Mouse (Mus musculus): ENCODE data around the gene Tspan18.

The Tspan18 gene

DNA sequence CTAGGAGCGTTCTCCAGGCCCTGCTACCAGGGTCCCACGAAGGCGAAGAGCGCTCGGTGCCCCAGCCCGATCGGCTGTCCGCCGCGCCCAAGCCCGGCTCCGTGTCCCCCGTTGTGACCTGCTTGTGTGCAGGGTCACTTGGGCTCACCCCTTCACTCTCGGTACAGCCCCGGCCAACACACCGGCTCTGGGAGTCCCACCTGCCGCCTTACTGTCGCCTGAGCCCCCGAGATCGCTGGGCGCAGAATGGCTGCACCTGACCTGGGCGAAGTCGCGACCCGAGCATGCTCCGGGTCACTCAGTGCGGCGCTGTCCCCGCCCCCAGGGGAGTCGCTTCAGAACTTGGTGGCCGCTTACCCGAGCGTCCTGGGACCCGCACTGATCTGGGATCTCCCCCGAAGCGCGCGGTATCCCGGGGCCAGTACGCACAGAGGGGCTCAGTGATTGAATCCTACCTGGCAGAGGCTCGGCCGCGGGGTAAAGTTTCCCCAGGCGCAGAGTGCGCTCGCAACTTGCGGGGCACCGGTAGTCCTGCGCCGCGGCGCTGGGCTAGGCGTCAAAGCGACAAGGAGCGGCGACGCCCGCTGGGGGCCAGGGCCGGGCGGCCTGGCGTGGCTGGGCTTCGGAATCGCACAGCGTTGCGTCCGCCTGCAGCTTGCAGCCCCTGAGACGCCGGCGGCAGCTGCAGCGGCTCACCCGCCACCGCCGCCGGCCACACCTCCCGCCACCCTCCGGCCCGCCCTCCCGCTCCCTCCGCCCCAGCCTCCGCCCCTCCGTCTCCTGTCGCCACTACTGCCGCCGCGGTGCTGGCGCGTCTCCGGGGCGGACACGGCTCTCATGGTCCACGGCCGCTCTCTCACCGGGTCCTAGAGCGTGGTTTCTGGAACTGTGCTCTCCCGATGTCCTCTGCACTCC lies at the start of gene Tspan18:
Gene Tspan18 (minus strand): TSS at position 689 of the 915 bp plus-strand sequence.
- peak; percentile 69 for DNase-seq

DNA sequence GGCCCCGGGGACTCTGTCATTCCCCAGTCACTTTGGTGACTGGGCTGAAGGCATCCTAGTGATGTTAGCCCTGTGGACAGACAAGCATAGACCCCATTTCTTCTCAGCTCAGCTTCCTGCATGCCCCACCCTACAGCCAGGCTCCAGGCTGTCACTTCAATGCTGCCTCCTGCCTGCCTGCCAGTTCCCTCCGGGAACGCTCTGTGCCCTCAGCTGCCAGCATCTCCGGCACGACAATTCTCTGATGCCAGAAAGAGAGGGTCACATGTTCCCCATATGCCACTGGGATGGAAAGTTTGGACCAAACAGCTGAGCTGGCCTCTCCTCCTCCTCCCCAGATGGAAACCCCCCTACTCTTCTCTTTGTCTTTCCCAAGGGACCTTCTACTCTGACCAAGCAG lies 49.5 kb upstream of the Tspan18 start:
- DNase-seq: peak; percentile 54

DNA sequence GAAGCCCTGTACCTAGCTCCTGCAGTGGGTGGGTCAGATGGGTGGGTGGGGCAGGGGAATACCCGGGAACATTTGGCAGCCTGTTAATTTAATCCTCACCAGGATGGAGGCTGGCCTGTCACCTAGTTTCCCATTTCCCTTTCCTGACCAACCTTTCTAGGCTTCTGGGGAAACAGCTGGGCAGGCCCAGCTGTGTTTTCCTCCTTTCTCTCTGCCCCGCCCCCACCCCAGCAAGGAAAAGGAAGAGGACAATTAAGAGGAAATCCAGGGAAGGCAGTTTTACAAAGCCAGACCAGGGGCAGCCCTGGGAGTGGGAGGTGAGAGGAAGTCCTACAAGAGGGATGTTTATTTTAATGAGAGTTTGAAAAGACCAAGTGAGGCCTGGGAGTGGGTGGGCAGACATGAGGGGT lies 46.4 kb upstream of the Tspan18 start:
- no peak for DNase-seq

DNA sequence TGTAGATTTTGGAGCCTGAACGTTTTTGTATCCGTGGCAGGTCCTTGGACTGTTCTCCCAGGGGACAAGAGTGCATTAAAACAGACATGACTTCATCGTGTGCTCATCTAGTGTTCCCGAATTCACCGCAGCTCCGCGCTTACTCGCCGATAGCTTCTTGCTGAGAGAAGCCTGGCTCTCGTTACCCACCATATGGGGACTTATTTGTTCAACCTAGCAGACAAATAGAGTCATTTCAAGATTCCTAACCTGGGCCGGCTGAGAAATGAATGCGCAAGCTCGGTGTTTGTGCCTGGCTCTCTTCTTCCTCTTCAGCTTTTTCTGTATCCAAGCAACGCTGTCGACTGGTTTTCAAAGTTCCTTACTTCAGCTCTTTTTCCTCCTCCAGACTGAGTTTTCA lies 43.5 kb upstream of the Tspan18 start:
- DNase-seq: peak; percentile 62

DNA sequence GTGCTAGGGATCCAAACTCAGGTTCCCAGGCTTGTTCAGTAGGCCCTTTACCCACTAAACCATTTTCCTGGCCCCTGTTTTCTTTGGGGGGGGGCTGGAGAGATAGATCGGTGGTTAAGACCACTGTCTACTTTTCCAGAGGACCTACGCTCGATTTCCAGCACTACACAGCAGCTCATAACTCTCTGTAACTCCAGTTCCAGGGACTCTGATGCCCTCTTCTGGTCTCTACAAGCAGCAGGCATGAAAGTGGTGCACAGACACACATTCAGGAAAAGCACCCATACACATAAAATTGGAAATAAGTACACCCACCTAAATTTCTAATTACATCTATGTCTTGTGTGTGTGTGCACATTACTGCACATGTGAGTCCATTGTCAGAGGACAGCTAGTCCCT lies 42.9 kb upstream of the Tspan18 start:
- DNase-seq: no peak

DNA sequence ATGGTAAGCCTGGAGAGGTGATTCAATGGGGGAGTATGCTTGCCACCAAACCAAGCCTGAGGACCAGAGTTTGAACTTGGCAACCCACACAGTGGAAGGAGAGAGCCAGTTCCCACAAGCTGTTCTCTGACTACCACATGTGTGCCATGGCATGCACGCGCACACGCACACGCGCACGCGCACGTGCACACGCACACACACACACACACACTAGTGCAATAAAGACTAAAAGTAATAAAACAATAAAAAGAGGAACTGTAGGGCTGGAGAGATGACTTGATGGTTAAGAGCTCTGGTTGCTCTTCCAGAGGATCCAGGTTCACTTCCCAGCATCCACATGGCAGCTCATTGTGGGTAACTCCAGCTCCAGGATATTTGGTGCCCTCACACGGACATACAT lies 38.6 kb upstream of the Tspan18 start:
- no peak for DNase-seq

DNA sequence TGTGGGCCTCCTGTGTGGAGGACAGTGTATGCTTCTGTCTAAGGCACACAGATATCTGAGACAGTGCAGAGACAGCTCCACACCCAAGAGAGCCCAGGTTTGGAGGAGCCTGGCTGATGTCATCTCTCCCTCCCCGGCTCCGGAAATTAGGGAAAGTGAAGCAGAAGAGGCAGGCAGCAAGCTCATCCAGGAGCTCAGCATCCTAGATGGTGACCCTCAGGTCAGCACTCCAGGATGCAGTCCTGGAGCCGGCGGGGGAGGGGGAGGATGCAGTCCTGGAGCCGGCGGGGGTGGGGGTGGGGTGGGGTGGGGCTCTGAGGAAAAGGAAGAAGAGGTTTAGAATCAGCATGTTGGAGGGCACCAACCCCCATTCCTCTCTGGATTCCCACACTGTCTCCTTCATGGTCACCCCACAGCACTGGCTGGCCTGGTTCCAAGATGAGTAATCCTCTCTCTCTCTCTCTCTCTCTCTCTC lies 37.8 kb upstream of the Tspan18 start:
- no peak for DNase-seq

DNA sequence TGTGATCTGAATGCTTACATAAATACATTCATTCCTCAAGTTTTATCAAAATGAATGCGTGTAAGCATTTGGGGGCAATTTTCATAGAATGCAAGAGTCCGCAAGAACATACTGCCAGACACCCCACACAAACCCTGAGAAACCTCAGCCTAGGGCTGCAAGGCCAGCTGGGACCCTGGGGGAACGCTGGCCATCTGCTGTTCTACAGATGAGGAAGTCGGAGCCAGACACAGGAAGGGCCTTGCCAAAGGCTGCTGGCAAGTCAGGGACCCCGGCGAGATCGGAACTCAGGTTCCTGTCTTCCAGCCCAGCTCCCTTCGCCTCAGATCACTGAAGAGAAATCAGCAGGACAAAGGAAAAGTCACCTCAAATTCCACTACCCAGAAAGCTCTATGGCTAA lies 34.6 kb upstream of the Tspan18 start:
- DNase-seq: no peak

DNA sequence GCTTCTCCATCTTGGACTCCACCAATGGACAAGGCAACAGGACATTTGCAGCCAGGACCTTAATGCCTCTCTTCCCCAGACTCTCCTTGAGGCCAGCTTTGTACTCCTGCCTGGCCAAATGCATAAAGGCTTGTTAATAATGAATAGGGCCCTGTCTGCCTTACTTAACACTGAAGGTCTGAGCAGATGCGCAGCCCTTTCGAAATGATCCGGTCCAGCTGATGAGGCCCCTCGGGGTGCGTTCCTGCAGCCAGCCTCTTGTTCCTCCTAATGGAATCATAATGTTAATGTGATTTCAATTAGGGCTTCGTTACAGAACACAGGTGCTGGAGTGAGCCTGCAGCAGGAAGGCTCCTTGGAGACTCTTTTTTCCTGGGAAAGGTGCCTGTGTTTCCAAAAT lies 33.7 kb upstream of the Tspan18 start:
- no peak for DNase-seq

DNA sequence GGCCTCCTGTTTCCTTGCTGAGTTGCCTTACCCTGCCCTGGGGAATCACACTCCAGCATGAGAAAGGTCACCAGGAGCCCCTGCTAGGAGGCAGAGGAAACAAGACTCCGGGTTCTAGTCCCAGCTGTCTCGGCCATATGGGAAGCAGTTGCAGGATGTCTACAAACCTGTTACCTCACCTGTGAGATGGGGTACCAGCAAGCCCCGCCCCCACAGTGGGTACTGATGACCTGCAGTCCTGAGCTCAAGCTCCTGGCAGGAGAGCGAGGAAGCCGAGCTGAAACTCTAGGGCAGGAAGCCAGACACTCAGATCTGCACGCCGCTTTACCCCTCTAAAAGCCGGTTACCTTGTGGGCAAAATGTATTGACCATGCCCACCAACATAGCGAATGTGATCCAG lies 31.1 kb upstream of the Tspan18 start:
- DNase-seq: peak; percentile 85

DNA sequence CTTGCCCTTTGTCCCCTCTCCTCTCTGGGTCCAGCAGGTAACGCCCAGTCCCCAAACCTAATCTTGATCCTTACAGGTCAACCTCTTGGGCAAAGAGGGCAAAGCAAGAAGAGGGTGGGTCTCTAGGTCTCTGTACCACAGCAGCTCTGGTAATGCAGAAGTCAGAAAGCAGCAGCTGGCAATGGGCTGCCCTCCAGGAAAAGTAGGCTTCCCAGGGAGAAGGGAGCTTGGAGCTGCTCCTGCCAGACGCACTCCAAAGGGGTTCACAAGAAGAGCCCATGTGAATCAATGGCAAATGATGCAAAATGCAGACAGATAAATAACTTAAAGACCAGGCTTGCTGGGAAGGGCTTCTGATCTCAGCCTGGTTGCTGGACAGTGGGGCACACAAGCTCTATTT lies 30.6 kb upstream of the Tspan18 start:
- DNase-seq: no peak

DNA sequence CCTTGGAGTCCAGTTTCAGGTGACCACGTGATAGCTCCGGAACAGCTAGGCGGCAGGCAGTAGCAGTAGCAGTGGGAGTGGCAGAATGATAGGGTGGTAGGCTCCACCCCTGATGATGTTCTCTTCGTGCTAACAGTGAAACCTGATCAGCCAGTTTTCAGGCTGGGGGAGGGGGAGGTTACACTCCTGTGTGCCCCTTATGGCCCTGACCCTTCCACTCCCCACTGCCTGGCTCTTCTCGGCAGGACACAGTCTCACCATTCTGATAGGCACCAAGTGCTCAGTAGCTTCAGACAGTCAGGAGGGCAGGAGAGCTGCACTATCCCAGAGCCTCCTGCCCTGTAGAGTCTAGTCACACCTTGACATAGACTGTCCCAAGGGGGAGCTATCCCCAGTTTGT lies 27.1 kb upstream of the Tspan18 start:
- no peak for DNase-seq

DNA sequence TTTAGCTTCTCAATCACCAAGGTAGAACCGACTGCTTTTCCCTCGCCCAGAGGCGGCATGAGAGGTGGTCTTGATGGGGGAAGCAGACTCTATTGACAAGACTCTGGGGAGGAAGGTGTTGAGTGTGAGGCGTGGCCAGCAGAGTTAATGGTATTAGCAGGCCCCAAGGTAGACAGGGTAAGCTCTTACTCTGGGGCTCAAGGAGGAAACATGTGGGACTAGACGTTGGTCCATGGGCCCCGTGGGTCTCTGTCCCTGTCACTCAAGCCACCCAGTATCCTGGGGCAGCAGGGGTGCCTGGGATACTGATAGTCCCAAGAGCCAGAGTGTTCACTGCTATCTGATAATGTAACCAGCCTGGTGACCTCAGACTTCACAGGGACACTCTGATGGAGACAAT lies 26.0 kb upstream of the Tspan18 start:
- no peak for DNase-seq

DNA sequence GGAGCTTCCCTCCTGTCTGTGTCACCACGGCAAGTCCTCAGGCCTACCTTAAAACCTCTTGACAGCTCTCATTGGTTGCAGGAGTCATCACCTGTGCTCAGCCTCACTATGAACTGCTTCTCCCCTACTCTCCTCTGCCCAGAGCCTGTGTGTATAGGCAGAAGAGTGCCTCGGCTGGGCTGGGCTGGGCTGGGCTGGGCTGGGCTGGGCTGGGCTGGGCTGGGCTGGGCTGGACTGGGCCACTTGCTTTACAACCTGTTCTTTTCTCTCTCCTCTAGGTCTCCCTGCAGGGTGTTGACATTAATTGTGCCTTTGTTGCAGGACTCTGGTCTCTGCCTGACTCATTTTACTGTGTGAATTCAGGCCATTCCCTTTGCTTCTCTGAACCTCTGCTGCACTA lies 23.1 kb upstream of the Tspan18 start:
- no peak for DNase-seq

DNA sequence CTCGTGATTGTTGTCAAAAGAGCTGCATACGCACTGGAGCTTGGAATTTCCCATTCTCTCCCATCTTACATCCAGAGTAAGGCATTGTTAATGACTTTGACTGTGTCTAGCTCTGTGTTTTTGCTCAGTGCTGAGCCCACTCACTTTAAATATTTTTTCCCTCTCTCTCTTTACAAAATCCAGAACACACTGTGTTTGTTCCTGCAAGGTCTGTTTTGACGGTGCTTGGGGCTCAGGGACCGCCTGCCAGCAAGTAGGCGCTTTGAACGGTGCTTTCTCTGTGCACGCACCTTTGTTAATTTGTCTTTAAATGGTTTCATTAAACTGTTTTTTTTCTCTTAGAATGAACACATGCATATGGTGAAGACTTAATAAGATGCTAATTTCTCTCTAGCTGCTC lies 21.5 kb upstream of the Tspan18 start:
- DNase-seq: no peak

DNA sequence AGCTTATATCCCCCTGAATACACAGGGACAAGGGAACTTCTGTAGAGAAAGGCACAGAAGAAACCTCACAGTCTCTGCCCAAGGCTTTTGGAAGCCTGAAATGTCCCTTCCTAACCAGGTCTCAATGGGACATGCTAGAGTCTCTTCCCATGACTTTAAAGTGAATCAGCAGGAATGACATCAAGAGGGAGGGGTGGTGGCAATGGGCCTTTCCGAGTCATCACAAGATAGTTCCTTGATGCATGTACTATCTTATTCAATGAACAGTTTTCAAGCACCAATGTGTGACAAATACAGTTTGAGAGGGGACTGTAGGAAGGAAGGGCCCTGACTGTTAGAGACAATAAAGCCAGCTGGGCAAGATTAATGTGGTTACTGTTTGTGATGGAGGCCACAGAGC lies 20.3 kb upstream of the Tspan18 start:
- no peak for DNase-seq

DNA sequence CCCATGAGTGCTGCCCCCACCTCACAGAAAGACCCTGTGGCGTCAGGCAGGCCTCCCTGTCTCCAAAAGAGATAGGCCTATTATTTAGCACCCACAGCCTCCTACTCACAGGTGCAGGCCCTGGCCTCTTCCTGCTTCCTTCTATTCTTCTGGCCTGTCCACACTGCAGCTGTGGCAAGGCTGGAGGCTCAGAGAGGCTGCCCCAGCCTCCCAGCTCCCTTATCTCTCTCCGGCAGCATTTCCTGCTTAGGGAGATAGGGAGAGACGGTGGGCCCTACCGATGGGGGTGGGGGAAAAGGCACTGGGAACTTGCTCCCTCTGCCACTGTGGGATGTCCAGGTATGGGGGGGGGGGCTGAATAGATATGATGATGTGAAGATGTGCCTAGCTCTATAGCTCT lies 19.4 kb upstream of the Tspan18 start:
- DNase-seq: no peak

DNA sequence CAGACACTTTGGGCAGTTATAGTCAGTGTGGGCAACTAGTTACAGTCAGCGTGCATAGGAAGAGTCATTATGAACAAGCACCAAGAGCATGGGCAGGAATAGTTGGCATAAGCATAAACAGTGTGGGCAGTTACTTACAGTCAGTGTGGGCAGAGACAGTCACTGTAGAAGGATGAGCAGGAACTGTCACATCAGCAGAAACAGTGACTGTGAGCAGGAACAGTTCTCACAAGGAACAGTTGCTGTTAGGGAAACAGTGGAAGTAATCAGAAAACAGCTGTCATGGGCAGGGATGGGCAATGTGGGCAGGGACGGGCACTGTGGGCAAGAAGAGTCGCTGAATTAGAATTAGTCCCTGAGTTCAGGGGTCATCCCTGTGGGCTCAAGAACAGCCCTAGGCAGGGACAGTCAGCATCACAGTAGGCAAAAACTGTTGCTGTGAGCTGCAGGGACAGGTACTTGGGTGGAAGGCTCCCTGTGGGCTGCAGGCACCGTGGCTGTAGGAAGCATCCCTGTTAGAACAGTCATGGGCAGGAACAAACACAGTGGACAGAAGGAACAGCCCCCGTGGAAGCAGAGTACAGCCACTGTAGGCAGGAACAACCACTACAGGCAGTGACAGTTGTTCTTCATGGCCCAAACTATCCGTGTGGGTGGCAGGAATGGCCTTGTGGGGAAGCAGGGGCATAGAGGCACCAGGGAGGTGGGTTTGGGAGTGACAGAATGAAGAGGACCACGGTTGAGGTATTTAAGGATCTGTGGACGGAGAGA lies 18.8 kb upstream of the Tspan18 start:
- no peak for DNase-seq

DNA sequence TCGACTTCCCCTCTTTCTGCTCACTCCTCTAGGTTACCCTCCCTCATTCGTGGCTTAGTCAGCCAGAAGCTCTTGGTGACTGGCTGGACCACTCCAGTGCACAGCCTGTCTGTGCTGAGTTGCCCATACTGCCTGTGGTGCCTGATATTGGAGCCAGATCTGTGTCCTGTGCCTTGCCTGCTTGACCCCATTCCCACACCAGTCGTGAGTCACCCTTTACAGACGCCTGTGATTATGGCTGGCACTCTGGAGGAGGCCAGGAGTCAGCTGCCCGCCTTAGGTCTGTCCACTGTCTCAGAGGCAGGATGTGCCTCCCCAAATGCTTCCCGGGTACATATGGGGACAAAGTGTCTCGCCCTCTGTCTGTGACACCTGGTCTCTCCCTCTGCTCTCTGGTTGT lies 17.0 kb upstream of the Tspan18 start:
- no peak for DNase-seq

DNA sequence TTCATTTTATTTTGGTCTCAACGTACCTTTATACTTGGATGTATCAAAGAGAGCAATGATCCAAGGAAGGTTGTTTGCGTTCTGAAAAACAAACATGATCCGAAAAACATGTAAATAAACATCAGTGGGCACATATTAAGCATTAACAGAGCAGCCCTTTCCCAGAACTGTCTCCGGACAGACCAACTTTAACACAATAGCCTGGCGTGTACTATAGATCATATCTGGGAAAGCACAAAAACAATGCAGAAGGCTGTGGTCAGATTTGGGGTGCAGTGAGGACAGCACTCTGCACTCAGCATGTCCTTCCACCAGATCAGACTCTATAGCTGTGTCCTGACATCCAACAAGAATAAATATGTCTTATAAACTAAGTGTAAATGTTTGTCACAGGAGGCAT lies 12.7 kb upstream of the Tspan18 start:
- no peak for DNase-seq

DNA sequence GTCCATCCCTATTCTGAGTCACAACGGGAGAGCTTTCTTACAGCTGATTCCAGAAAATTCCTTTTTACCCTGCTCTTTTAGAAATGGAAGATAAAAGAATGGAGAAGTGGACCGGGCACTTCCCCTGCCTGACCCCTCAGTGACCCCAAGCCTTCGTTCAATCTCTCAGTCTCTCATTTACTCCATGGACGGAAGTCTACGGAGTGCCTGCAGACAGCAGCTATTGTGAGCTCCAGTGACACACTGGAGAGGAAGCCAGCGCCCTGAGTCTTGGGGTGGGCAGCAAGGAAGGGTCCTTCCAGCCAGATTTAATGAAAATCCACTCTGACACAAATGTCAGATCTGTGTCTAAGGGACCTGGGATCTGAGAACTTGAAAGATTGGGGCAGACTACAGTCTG lies 12.3 kb upstream of the Tspan18 start:
- DNase-seq: no peak

DNA sequence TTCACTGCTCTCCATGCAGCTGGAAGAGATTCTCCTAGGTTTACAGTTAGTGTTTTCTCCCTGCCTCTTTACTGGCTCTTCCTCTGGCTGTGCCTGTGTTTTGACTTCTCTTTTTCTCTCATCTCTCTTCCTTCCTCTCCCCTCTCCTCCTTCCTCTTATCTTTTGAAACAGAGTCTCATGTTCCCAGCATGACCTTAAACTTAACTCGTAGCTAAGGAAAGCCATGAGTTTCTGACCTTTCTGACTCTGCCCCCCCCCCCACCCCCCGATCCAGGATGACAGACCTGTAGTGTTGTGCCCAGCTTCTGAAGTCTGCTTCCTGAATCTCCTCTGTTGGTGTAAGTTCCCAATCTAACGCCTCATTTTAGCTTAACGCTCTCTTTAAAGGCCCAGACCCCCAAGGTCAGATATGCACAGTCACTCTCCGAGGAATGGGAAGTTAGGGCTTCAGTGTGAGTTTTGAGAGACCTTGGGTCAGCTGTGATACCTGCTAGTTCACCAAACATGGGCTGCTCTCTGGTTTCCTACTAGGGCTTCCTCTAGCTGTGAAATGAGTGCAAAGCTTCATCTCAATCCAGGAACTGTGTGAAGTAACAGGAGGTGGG lies 11.5 kb upstream of the Tspan18 start:
- DNase-seq: no peak

DNA sequence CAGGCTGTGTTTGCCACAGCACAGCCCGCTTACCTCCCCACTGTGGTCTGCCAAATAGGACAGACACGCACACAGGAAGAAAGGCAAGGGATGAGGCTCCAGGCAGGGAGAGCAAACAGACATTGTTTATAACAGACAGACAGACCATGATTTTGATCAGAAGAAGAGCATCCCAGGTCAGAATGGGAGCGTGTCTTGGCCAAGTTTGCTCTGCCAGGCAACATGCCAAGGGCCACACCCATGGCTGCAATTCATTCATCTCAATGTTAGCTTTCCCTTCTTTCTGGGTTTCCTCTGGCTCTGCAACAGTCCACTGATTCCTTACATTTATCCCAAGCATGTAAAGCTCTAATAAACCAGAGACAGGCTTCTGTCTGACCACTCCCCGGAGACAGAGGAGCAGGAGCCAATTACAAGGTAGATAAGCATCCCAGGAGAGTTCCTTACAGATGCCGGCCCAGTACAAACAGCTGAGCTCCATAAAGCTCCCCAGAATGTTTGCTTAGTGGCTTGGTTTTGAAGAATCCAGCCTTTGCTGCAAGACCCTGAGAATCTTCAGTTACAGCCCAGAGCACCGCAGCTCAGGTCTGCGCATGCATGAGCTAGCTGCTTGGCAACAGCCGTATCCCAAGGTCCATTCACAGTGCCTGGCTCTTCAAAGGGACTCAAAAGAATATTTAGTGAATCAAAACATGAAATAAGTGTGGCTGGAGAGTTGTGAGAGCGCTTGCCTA lies 5.2 kb upstream of the Tspan18 start:
- DNase-seq: no peak

All from cerebellum, adult 11-12 months (tissue).